Comparison of ENCODE assay signal across 18 mouse cellular contexts in the genomic region with DNA sequence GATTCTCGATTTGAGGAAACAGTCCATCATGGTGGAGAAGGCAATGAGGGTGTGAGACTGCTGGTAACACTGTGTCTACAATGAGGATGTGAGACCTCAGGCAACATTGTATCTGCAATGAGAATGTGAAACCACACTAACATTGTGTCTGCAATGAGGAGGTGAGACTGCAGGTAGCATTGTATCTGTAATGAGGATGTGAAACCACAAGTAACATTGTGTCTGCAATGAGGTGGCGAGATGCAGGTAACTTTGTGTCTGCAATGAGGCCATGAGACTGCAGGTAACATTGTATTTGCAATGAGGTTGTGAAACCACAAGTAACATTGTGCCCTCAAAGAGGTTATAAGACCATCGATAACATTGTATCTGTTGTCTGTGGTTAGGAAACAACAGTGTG.
"Had no signal": no experiment of that assay in that cellular context is flagged by ENCODE, and none has a peak within 500 bp of the region (broad histone marks: within the 10 kb centered on the region; RNA-seq: fewer than 3 reads in every experiment).

No protein-coding gene starts in this region.

- DNase-seq: lung, adult 18-20 months; lung, embryonic 14.5 days; lung, postnatal 10 days; lung, postnatal 4 days; right cerebral cortex, adult 18-20 months; right cerebral cortex, postnatal 25 days; right cerebral cortex, postnatal 4 days; spleen, adult 18-20 months; thymus, adult 2 months; thymus, postnatal 25 days; thymus, postnatal 4 days had no signal

- H3K27ac ChIP-seq: liver, embryonic 14.5 days; midbrain, embryonic 10.5 days; midbrain, embryonic 12.5 days; midbrain, embryonic 15.5 days; neural tube, embryonic 12.5 days; stomach, embryonic 15.5 days; stomach, postnatal 0 days had no signal

- H3K4me2 ChIP-seq: lung, embryonic 14.5 days; midbrain, embryonic 12.5 days; midbrain, embryonic 15.5 days; neural tube, embryonic 12.5 days; stomach, embryonic 15.5 days had no signal

- H3K27me3 ChIP-seq: midbrain, embryonic 12.5 days; midbrain, embryonic 15.5 days; neural tube, embryonic 12.5 days; stomach, embryonic 15.5 days had no signal

- H3K4me1 ChIP-seq: neural tube, embryonic 12.5 days had no signal

- ATAC-seq: midbrain, embryonic 15.5 days had no signal

- H3K9ac ChIP-seq: liver, embryonic 14.5 days; lung, embryonic 14.5 days; midbrain, embryonic 12.5 days; midbrain, embryonic 15.5 days; neural tube, embryonic 12.5 days; stomach, embryonic 15.5 days had no signal

- H3K4me3 ChIP-seq: midbrain, embryonic 10.5 days; midbrain, embryonic 12.5 days; midbrain, embryonic 15.5 days; neural tube, embryonic 12.5 days; stomach, embryonic 15.5 days had no signal

- H3K36me3 ChIP-seq: midbrain, embryonic 10.5 days; midbrain, embryonic 12.5 days; midbrain, embryonic 15.5 days; neural tube, embryonic 12.5 days; stomach, embryonic 15.5 days had no signal

- H3K9me3 ChIP-seq: midbrain, embryonic 10.5 days; midbrain, embryonic 12.5 days; midbrain, embryonic 15.5 days; neural tube, embryonic 12.5 days; stomach, embryonic 15.5 days had no signal
